Mouse (Mus musculus): ENCODE measurements around the gene Cdc42bpb. TPM values are rescaled to one million over a fixed set of nuclear protein-coding genes. Genes with fewer than 3 reads are reported as not detected.
A peak's percentile ranks its signal among the peaks of the same experiment; 100 is the strongest.

Cdc42bpb gene
- polyA plus RNA-seq, 1 experiment = 48.1 TPM

DNA sequence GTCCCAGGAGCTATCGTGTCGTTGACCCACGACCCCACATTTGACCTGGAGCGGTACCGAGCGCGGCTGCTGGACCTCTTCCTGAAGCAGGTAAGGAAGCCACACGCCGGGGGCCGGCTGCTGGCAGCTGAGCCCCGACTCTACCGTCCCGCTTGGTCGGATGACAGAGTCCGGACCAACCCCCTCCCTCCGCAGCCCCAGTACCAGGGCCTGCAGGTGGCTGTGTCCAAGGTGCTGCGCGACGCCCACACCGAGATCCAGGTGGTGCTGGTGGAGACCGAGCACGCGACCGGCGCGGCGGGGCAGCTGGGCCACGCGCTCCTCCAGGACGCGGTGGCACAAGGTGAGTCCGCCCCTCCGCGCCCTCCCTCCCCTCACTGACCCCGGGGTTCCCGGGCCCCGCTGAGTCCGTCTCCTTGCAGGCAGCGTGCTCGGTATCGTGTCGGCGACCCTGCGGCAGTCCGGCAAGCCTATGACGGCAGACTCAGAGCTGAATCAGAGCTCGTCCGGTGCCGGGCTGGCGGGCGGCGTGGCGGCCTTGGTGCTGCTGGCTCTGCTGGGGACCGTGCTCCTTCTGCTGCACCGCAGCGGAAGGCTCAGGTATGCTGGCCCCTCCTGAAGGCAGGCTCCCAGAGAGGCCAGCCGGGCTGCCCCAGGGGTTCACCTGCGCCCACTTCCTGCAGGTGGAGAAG lies 102.2 kb downstream of the Cdc42bpb start:
- TF ChIP-seq MYOG (IDR thresholded peaks at IDR 0.05; ENCODE audit: control insufficient read depth, extremely low read depth, insufficient read length) (no peak), MYOD1 (IDR thresholded peaks at IDR 0.05; ENCODE audit: control insufficient read depth, insufficient read length, low read depth) (no peak), MAX (IDR thresholded peaks at IDR 0.05) (no peak), CTCF (IDR thresholded peaks at IDR 0.05; ENCODE audit: control insufficient read depth, insufficient read depth, insufficient read length) (no peak), FOSL1 (IDR thresholded peaks at IDR 0.05; ENCODE audit: insufficient read depth, low read length, poor library complexity, severe bottlenecking) (no peak), CEBPB (IDR thresholded peaks at IDR 0.05; ENCODE audit: low read depth) (no peak), USF1 (IDR thresholded peaks at IDR 0.05; ENCODE audit: low read depth) (no peak)
- Histone ChIP-seq H3K4me3 (ENCODE audit: insufficient read depth, poor library complexity, severe bottlenecking) (no peak overlapping the region), H3K79me2 (ENCODE audit: control insufficient read depth, insufficient read depth) (no peaks in the 10 kb centered on the region), H3ac (ENCODE audit: control insufficient read depth, insufficient read length, low read depth) (no peak overlapping the region), H3K36me3 (ENCODE audit: control insufficient read depth, insufficient read depth) (no peaks in the 10 kb centered on the region), H3K27me3 (ENCODE audit: control insufficient read depth, insufficient read depth, insufficient read length) (peaks cover 7% of the 10 kb centered on the region), H3K79me3 (ENCODE audit: low read depth) (no peaks in the 10 kb centered on the region)

DNA sequence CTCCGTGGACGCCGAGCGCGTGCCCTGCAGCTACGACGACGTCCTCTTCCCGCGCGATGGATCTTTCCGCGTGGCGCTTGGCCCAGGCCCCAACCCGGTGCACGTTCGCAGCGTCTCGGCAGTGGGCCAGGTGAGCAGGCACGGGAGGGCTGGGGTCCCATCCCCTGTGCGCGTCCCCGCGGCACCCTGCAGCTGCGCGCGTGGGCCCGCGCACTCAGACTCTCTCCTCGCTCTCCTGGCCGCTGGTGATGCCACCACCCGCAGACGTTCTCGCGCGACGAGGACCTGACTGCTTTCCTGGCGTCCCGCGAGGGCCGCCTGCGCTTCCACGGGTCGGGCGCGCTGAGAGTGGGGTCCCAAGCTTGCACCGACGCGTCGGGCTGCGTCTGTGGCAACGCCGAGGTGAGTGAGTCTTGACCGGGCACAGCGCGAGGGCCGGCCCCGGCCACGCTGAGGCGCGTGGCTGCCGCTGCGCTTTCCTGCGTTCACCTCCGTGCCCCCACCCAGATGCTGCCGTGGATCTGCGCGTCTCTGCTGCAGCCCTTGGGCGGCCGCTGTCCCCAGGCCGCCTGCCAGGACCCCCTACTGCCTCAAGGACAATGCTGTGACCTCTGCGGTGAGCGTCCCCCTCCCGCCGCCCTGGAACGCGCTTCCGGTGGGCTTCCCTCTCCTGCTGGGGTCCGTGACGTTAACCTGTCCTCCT lies 102.9 kb downstream of the Cdc42bpb start:
- peaks cover 7% of the 10 kb centered on the region for H3K27me3 ChIP-seq (ENCODE audit: control insufficient read depth, insufficient read depth, insufficient read length)
- TF ChIP-seq CTCF (IDR thresholded peaks at IDR 0.05; ENCODE audit: control insufficient read depth, insufficient read depth, insufficient read length) = no peak
- no peak for TF ChIP-seq USF1 (IDR thresholded peaks at IDR 0.05; ENCODE audit: low read depth)
- TF ChIP-seq MAX (IDR thresholded peaks at IDR 0.05) = no peak
- no peak for TF ChIP-seq FOSL1 (IDR thresholded peaks at IDR 0.05; ENCODE audit: insufficient read depth, low read length, poor library complexity, severe bottlenecking)
- TF ChIP-seq MYOD1 (IDR thresholded peaks at IDR 0.05; ENCODE audit: control insufficient read depth, insufficient read length, low read depth) = no peak
- no peak for TF ChIP-seq CEBPB (IDR thresholded peaks at IDR 0.05; ENCODE audit: low read depth)
- no peak for TF ChIP-seq MYOG (IDR thresholded peaks at IDR 0.05; ENCODE audit: control insufficient read depth, extremely low read depth, insufficient read length)

GRCm38 (mm10) chr12:111274006-111274405 lies 103.5 kb downstream of the Cdc42bpb start:
- no peak overlapping the region for H3K4me3 ChIP-seq (ENCODE audit: insufficient read depth, poor library complexity, severe bottlenecking)
- no peaks in the 10 kb centered on the region for H3K79me3 ChIP-seq (ENCODE audit: low read depth)
- TF ChIP-seq MAX (IDR thresholded peaks at IDR 0.05) = no peak
- no peak for TF ChIP-seq MYOD1 (IDR thresholded peaks at IDR 0.05; ENCODE audit: control insufficient read depth, insufficient read length, low read depth)
- no peak for TF ChIP-seq MYOG (IDR thresholded peaks at IDR 0.05; ENCODE audit: control insufficient read depth, extremely low read depth, insufficient read length)
- TF ChIP-seq FOSL1 (IDR thresholded peaks at IDR 0.05; ENCODE audit: insufficient read depth, low read length, poor library complexity, severe bottlenecking) = no peak
- TF ChIP-seq CTCF (IDR thresholded peaks at IDR 0.05; ENCODE audit: control insufficient read depth, insufficient read depth, insufficient read length) = no peak
- TF ChIP-seq USF1 (IDR thresholded peaks at IDR 0.05; ENCODE audit: low read depth) = no peak
- TF ChIP-seq CEBPB (IDR thresholded peaks at IDR 0.05; ENCODE audit: low read depth) = no peak
- no peaks in the 10 kb centered on the region for H3K79me2 ChIP-seq (ENCODE audit: control insufficient read depth, insufficient read depth)
- peaks cover 7% of the 10 kb centered on the region for H3K27me3 ChIP-seq (ENCODE audit: control insufficient read depth, insufficient read depth, insufficient read length)
- H3ac ChIP-seq (ENCODE audit: control insufficient read depth, insufficient read length, low read depth) = no peak overlapping the region
- no peaks in the 10 kb centered on the region for H3K36me3 ChIP-seq (ENCODE audit: control insufficient read depth, insufficient read depth)

More for the DNA sequence above, 102.9 kb downstream of the Cdc42bpb start:
- H3K79me3 ChIP-seq (ENCODE audit: low read depth) = no peaks in the 10 kb centered on the region
- H3K79me2 ChIP-seq (ENCODE audit: control insufficient read depth, insufficient read depth) = no peaks in the 10 kb centered on the region
- H3K36me3 ChIP-seq (ENCODE audit: control insufficient read depth, insufficient read depth) = no peaks in the 10 kb centered on the region
- H3ac ChIP-seq (ENCODE audit: control insufficient read depth, insufficient read length, low read depth) = no peak overlapping the region
- no peak overlapping the region for H3K4me3 ChIP-seq (ENCODE audit: insufficient read depth, poor library complexity, severe bottlenecking)

DNA sequence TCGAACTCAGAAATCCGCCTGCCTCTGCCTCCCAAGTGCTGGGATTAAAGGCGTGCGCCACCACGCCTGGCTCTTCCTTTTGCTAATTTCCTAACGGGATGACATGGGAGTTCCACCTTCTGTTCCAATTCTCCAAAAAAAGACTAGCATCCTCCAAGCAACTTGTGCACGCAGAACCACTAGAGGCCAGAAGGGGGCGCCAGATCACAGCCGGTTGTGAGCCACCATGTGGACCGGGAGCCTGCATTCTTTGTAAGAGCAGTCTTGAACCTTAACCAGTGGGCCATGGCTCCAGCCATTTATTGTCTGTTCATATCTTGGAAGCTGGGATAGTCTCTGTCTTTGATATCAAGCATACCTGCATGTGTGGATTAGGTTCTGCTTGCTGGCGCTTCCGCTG lies 105.1 kb downstream of the Cdc42bpb start:
- no peaks in the 10 kb centered on the region for H3K79me2 ChIP-seq (ENCODE audit: control insufficient read depth, insufficient read depth)
- H3K27me3 ChIP-seq (ENCODE audit: control insufficient read depth, insufficient read depth, insufficient read length) = peaks cover 7% of the 10 kb centered on the region
- H3K36me3 ChIP-seq (ENCODE audit: control insufficient read depth, insufficient read depth) = no peaks in the 10 kb centered on the region
- no peak overlapping the region for H3ac ChIP-seq (ENCODE audit: control insufficient read depth, insufficient read length, low read depth)
- no peak overlapping the region for H3K4me3 ChIP-seq (ENCODE audit: insufficient read depth, poor library complexity, severe bottlenecking)
- H3K79me3 ChIP-seq (ENCODE audit: low read depth) = no peaks in the 10 kb centered on the region
- peak; percentile 85 for TF ChIP-seq CTCF (IDR thresholded peaks at IDR 0.05; ENCODE audit: control insufficient read depth, insufficient read depth, insufficient read length)
- TF ChIP-seq FOSL1 (IDR thresholded peaks at IDR 0.05; ENCODE audit: insufficient read depth, low read length, poor library complexity, severe bottlenecking) = no peak

- H3K27me3 ChIP-seq (ENCODE audit: control insufficient read depth, insufficient read depth, insufficient read length) = peaks cover 7% of the 10 kb centered on the region
- TF ChIP-seq MYOG (IDR thresholded peaks at IDR 0.05; ENCODE audit: control insufficient read depth, extremely low read depth, insufficient read length) (no peak), CEBPB (IDR thresholded peaks at IDR 0.05; ENCODE audit: low read depth) (no peak), CTCF (IDR thresholded peaks at IDR 0.05; ENCODE audit: control insufficient read depth, insufficient read depth, insufficient read length) (no peak), USF1 (IDR thresholded peaks at IDR 0.05; ENCODE audit: low read depth) (no peak), FOSL1 (IDR thresholded peaks at IDR 0.05; ENCODE audit: insufficient read depth, low read length, poor library complexity, severe bottlenecking) (no peak), MYOD1 (IDR thresholded peaks at IDR 0.05; ENCODE audit: control insufficient read depth, insufficient read length, low read depth) (no peak), MAX (IDR thresholded peaks at IDR 0.05) (no peak)
- no peak overlapping the region for H3ac ChIP-seq (ENCODE audit: control insufficient read depth, insufficient read length, low read depth)
Measured at GRCm38 (mm10) chr12:111271966-111272365, 105.6 kb downstream of the Cdc42bpb start.

More at GRCm38 (mm10) chr12:111271966-111272365, 105.6 kb downstream of the Cdc42bpb start:
- Histone ChIP-seq H3K36me3 (ENCODE audit: control insufficient read depth, insufficient read depth) (no peaks in the 10 kb centered on the region), H3K4me3 (ENCODE audit: insufficient read depth, poor library complexity, severe bottlenecking) (no peak overlapping the region), H3K79me3 (ENCODE audit: low read depth) (no peaks in the 10 kb centered on the region), H3K79me2 (ENCODE audit: control insufficient read depth, insufficient read depth) (no peaks in the 10 kb centered on the region)

Measured in C2C12 (cell line).